Mouse (Mus musculus) heart, postnatal 0 days (tissue): ENCODE data around the gene Yy1.

Experiments
- CTCF ChIP-seq: IDR thresholded peaks from 2 replicates; pipeline ENCODE4 v1.5.1; 2016; ENCODE audit warnings: antibody characterized with exemption, control low read depth, low read depth
- EP300 ChIP-seq: IDR thresholded peaks from 2 replicates; pipeline ENCODE4 v1.6.1; 2016; ENCODE audit warnings: antibody characterized with exemption, low read depth

DNA sequence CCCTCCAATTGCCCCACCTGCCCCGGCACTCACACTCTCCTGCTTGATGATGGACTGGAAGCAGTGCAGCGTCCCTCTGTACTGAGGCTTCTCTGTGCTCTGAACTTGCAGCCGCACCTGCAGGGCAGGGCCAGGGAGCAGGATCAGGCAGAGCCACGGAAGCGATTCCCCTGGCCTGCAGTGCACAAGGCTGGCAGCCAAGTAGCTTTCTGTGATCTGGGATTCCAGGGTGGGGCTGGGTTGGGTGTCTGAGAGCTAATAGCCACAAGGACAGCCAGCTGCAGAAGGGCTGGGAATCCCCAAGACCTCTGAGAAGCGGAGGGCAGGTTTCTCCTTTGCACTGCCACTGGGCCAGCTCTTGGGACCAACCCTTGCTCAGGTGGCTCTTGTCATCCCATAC, 34.9 kb downstream of the Yy1 start:
- TF ChIP-seq CTCF: no peak
- no peak for TF ChIP-seq EP300
